Mouse (Mus musculus) midbrain, postnatal 0 days (tissue): ENCODE measurements around the gene Zdhhc4. TPM values are rescaled to one million over a fixed set of nuclear protein-coding genes. Genes with fewer than 3 reads are reported as not detected.

Source experiments
- ATAC-seq: fragments of 200-750 bp; cut with Nextera tagmentation; 2 replicates; pipeline ENCODE4 v1.8.0; 2017; ENCODE audit warnings: moderate number of reproducible peaks, mild to moderate bottlenecking, moderate TSS enrichment, moderate library complexity; ENCODE audit not compliant: low FRiP score
- DNase-seq: peaks from one replicate; pipeline ENCODE4 v3.0.0-alpha.2; 2015; ENCODE audit warnings: low spot score
- H3K27ac ChIP-seq: fragments of 300-500 bp; sonication (generic); 2 replicates; pipeline ENCODE4 v1.5.1; 2014; ENCODE audit warnings: low read depth, mild to moderate bottlenecking, low read length, mixed read lengths
- H3K27me3 ChIP-seq: fragments of 300-500 bp; sonication (generic); 2 replicates; pipeline ENCODE4 v1.6.1; 2014; ENCODE audit warnings: low read length, control low read depth, mixed read lengths; ENCODE audit not compliant: insufficient read depth
- H3K36me3 ChIP-seq: fragments of 300-500 bp; sonication (generic); 2 replicates; pipeline ENCODE4 v1.6.1; 2014; ENCODE audit warnings: low read length, control low read depth, mixed read lengths; ENCODE audit not compliant: insufficient read depth
- H3K4me1 ChIP-seq: fragments of 300-500 bp; sonication (generic); 2 replicates; pipeline ENCODE4 v1.6.1; 2014; ENCODE audit warnings: mild to moderate bottlenecking, control low read depth, antibody characterized with exemption, low read length, mixed read lengths; ENCODE audit not compliant: insufficient read depth
- H3K4me2 ChIP-seq: fragments of 300-500 bp; sonication (generic); 2 replicates; pipeline ENCODE4 v1.6.1; 2014; ENCODE audit warnings: low read depth, mild to moderate bottlenecking, low read length, mixed read lengths; ENCODE audit not compliant: poor library complexity, severe bottlenecking
- H3K4me3 ChIP-seq: fragments of 300-500 bp; sonication (generic); 2 replicates; pipeline ENCODE4 v1.5.1; 2014; ENCODE audit warnings: low read depth, mild to moderate bottlenecking, low read length, moderate library complexity
- H3K9ac ChIP-seq: fragments of 300-500 bp; sonication (generic); replicated peaks from 2 replicates; pipeline ENCODE4 v1.6.1; 2014; ENCODE audit warnings: mild to moderate bottlenecking, low read length, moderate library complexity, mixed read lengths; ENCODE audit not compliant: poor library complexity, severe bottlenecking
- H3K9me3 ChIP-seq: fragments of 300-500 bp; sonication (generic); 2 replicates; pipeline ENCODE4 v1.6.1; 2016; ENCODE audit warnings: low read length, control low read depth
- CTCF ChIP-seq: IDR thresholded peaks from 2 replicates; pipeline ENCODE4 v1.5.1; 2016; ENCODE audit warnings: antibody characterized with exemption, mild to moderate bottlenecking
- WGBS: fragments of 180-500 bp; shearing (Covaris S2); extraction: QIAGEN DNeasy Blood & Tissue Kit; methylation state at CpG from one replicate; pipeline ENCODE4 v1.1.7; 2014; 5-methylcytosine and 5-hydroxymethylcytosine counted together
- polyA plus RNA-seq: library from polyadenylated mRNA; unstranded; fragments of >200 nt; fragmentation: Nextera tagmentation; extraction: Ambion mirVana; gene quantifications from 2 replicates; pipeline ENCODE4 v1.2.1, GENCODE M21; 2015
- total RNA-seq: library from RNA; depleted of rRNA; stranded (reverse); fragments of >200 nt; gene quantifications from 2 replicates; pipeline ENCODE4 v1.2.3, GENCODE M21; 2014

Zdhhc4 gene
- total and polyA plus RNA-seq, 2 experiments from 2014 or later, result 93.0 to 94.5 TPM

DNA sequence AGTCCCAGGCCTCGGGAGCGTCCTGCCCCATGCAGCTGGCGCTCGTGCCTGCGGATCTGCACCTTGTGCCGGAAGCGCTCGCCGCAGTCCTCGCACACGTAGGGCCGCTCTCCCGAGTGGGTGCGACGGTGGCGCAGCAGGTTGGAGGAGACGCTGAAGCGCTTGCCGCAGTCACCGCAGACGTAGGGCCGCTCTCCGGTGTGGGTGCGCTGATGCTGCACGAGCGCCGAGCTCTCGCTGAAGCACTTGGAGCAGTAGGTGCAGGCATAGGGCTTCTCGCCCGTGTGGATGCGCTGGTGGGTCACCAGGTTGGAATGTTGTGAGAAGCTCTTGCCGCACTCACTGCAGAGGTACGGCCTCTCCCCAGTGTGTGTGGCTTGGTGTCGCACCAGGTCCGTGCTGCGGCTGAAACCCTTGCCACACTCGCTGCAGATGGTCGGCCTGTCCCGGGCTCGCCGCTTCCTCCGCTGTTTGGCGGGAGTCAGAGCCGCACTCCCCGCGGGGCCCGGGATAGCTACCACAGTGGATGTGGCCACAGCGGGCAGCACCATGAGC is 41.2 kb downstream of the Zdhhc4 start:
- WGBS, result 11% methylated on average over 48 of the region's 48 CpGs
- Histone ChIP-seq H3K4me2 (peak overlapping the region; percentile 35), H3K36me3 (no peaks in the 10 kb centered on the region; the same call in 1 of the 2 replicates), H3K4me1 (no peaks in the 10 kb centered on the region), H3K9me3 (no peaks in the 10 kb centered on the region), H3K27me3 (peaks cover 26% of the 10 kb centered on the region), H3K9ac (no peak overlapping the region), H3K27ac (no peak overlapping the region), H3K4me3 (peak overlapping the region; percentile 16; the same call in 1 of the 2 replicates)
- DNase-seq, result no peak
- ATAC-seq, result no peak
- no peak for TF ChIP-seq CTCF

- ATAC-seq, result no peak
- no peak overlapping the region for H3K27ac ChIP-seq
- H3K36me3 ChIP-seq, result no peaks in the 10 kb centered on the region; the same call in 1 of the 2 replicates
- DNase-seq, result no peak
- no peak overlapping the region for H3K4me2 ChIP-seq
- H3K9me3 ChIP-seq, result no peaks in the 10 kb centered on the region
- no peak overlapping the region for H3K9ac ChIP-seq
- TF ChIP-seq CTCF, result peak; percentile 42
- peaks cover 23% of the 10 kb centered on the region for H3K27me3 ChIP-seq
- H3K4me3 ChIP-seq, result no peak overlapping the region
- no peaks in the 10 kb centered on the region for H3K4me1 ChIP-seq
- WGBS, result 37% methylated on average over 6 of the region's 6 CpGs
These were observed 44.3 kb downstream of the Zdhhc4 start for GRCm38 (mm10) chr5:143284762-143285161.

- Histone ChIP-seq H3K4me1 (no peaks in the 10 kb centered on the region), H3K36me3 (no peaks in the 10 kb centered on the region), H3K4me2 (no peak overlapping the region), H3K4me3 (no peak overlapping the region), H3K27ac (no peak overlapping the region), H3K27me3 (no peaks in the 10 kb centered on the region; the same call in 1 of the 2 replicates), H3K9ac (no peak overlapping the region), H3K9me3 (no peaks in the 10 kb centered on the region)
- TF ChIP-seq CTCF, result no peak
- ATAC-seq, result no peak
- no peak for DNase-seq
- WGBS, result 33% methylated on average over 9 of the region's 10 CpGs
These were observed 49.8 kb downstream of the Zdhhc4 start for GRCm38 (mm10) chr5:143279247-143279646.

DNA sequence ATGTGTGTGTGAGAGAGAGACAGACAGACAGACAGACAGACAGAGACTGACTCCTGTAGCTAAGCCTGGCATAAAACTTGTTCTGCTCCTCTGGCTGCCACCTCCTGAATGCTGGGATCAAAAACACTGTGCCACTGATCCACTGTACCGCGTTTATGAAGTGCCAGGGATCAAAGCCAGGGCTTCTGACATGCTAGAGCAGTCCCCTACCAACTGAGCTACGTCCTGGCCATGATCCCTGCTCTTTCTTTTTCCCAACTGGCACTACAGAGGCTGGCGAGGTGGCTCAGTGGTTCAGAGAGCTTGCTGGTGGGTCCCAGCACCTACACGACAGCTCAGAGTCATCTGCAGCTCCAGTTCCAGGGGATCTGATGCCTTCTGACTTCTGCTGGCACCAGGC is 53.3 kb downstream of the Zdhhc4 start:
- H3K9ac ChIP-seq, result no peak overlapping the region
- no peaks in the 10 kb centered on the region for H3K9me3 ChIP-seq
- no peaks in the 10 kb centered on the region for H3K36me3 ChIP-seq
- no peak overlapping the region for H3K27ac ChIP-seq
- no peaks in the 10 kb centered on the region; the same call in 1 of the 2 replicates for H3K27me3 ChIP-seq
- 49% methylated on average over 5 of the region's 5 CpGs for WGBS
- no peak for ATAC-seq
- peaks cover 1% of the 10 kb centered on the region; the same call in 1 of the 2 replicates for H3K4me1 ChIP-seq
- TF ChIP-seq CTCF, result no peak
- H3K4me3 ChIP-seq, result no peak overlapping the region
- no peak for DNase-seq
- no peak overlapping the region for H3K4me2 ChIP-seq

DNA sequence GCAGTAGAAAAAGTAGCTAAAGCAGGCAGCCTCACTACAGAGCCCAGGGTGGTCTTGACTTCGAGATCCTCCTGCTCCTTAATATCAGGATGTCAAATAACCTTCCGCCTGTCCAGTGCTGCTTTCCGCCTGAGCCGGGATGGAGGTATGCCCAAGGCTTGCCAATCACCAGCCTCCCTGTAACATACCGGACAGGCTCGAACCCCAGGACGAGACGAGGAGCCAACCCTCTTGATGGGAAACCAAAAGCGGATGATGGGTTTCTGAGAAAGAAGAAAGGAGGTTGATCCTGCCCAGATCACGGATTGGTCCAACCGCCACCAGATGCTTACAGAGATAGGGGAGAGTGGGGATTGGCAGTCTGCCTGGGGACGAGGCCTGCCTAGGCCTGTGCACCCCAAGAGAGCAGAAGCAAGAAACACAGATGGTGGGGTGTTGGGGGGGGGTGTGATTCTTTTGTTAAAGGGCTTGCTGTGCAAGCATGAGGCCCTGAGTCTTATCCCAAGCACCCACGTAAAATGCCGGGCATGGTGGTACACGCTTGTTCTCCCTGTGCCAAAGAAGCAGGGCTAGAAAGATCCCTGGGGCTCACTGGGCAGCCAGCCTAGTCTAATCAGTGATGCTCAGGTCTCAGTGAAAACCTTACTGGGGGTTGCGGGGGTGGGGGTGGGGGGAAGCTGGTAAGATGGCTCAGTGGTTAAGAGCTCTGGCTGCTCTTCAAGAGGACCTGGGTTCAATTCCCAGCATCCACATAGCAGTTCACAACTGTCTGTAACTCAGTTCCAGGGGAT is 56.3 kb downstream of the Zdhhc4 start:
- 87% methylated on average over 16 of the region's 16 CpGs for WGBS
- no peak for DNase-seq
- Histone ChIP-seq H3K4me1 (peaks cover 6% of the 10 kb centered on the region; the same call in 1 of the 2 replicates), H3K9ac (no peak overlapping the region), H3K4me2 (no peak overlapping the region), H3K27me3 (no peaks in the 10 kb centered on the region), H3K36me3 (no peaks in the 10 kb centered on the region), H3K4me3 (no peak overlapping the region), H3K27ac (no peak overlapping the region), H3K9me3 (no peaks in the 10 kb centered on the region)
- ATAC-seq, result no peak
- TF ChIP-seq CTCF, result no peak

DNA sequence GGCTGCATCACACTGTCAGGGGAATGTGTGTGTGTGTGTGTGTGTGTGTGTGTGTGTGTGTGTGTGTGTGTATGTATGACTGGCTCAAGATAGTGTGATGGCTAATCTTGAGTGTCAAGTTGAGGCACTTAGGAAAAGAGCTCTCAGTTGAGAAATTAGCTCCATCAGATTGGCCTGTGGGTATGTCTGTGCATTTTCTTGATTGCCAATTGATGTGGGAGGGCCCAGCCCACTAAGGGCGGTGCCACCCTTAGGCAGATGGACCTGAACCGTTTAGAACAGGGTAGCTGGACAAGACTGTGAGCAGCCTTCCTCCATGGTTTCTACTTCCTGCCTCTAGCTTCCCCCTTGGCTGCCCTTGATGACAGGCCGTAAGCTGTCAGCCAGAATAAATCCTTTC is 56.9 kb downstream of the Zdhhc4 start:
- H3K4me2 ChIP-seq, result no peak overlapping the region
- no peak overlapping the region for H3K4me3 ChIP-seq
- DNase-seq (no peak), ATAC-seq (no peak)
- H3K27me3 ChIP-seq, result no peaks in the 10 kb centered on the region
- H3K9ac ChIP-seq, result no peak overlapping the region
- no peak overlapping the region for H3K27ac ChIP-seq
- no peaks in the 10 kb centered on the region for H3K36me3 ChIP-seq
- WGBS, result 81% methylated on average over 3 of the region's 3 CpGs
- H3K4me1 ChIP-seq, result peaks cover 6% of the 10 kb centered on the region; the same call in 1 of the 2 replicates
- TF ChIP-seq CTCF, result no peak
- H3K9me3 ChIP-seq, result no peaks in the 10 kb centered on the region
